Mouse (Mus musculus) bone marrow macrophage, adult 2 months (primary cell): ENCODE data around the gene Hnf4a. TPM values are rescaled to one million over a fixed set of nuclear protein-coding genes. Genes with fewer than 3 reads are reported as not detected.
A peak's percentile ranks its signal among the peaks of the same experiment; 100 is the strongest.

Experiments
- H3K27ac ChIP-seq: 2 replicates; pipeline ENCODE4 v1.5.1; 2012; ENCODE audit warnings: low read depth, low read length; ENCODE audit not compliant: insufficient read depth
- H3K4me1 ChIP-seq: 2 replicates; pipeline ENCODE4 v1.6.1; 2012; ENCODE audit warnings: low read length; ENCODE audit not compliant: control insufficient read depth, insufficient read depth
- H3K4me3 ChIP-seq: 2 replicates; pipeline ENCODE4 v1.5.1; 2012; ENCODE audit warnings: mild to moderate bottlenecking, low read length, moderate library complexity; ENCODE audit not compliant: insufficient read depth
- CTCF ChIP-seq: IDR thresholded peaks from 2 replicates; pipeline ENCODE4 v1.5.1; 2012; ENCODE audit warnings: low read depth, mild to moderate bottlenecking, low read length, moderate library complexity
- POLR2A ChIP-seq: IDR thresholded peaks from 2 replicates; pipeline ENCODE4 v1.6.1; 2012; ENCODE audit warnings: mild to moderate bottlenecking, low read depth, low read length, borderline replicate concordance
- polyA plus RNA-seq: library from polyadenylated mRNA; stranded (reverse); fragments of >200 nt; gene quantifications from 2 replicates; pipeline ENCODE4 v1.2.4, GENCODE M21; 2012; ENCODE audit not compliant: missing spikeins, insufficient read depth, insufficient read length

Hnf4a gene
- polyA plus RNA-seq, 1 experiment = not detected

- TF ChIP-seq POLR2A (no peak), CTCF (no peak)
- no peak overlapping the region for H3K4me3 ChIP-seq
- H3K27ac ChIP-seq = peak overlapping the region; percentile 80
- H3K4me1 ChIP-seq = peaks cover 64% of the 10 kb centered on the region
Observed at GRCm38 (mm10) chr2:163587506-163587905, 80.9 kb downstream of the Hnf4a start.

- TF ChIP-seq CTCF = no peak
- no peak for TF ChIP-seq POLR2A
- peaks cover 57% of the 10 kb centered on the region for H3K4me1 ChIP-seq
- peak overlapping the region; percentile 80 for H3K27ac ChIP-seq
Observed at GRCm38 (mm10) chr2:163590211-163590610, 83.6 kb downstream of the Hnf4a start.

GRCm38 (mm10) chr2:163590996-163591395 lies 84.4 kb downstream of the Hnf4a start:
- Histone ChIP-seq H3K4me3 (no peak overlapping the region), H3K4me1 (peaks cover 63% of the 10 kb centered on the region), H3K27ac (peak overlapping the region; percentile 80)
- TF ChIP-seq CTCF (no peak), POLR2A (no peak)

More at GRCm38 (mm10) chr2:163590211-163590610, 83.6 kb downstream of the Hnf4a start:
- H3K4me3 ChIP-seq = 0 out of 2 replicates have a peak overlapping the region, but pooled peaks have one; percentile 11

GRCm38 (mm10) chr2:163592084-163592483 lies 85.5 kb downstream of the Hnf4a start:
- Histone ChIP-seq H3K27ac (no peak overlapping the region), H3K4me1 (peaks cover 63% of the 10 kb centered on the region), H3K4me3 (no peak overlapping the region)
- TF ChIP-seq POLR2A = no peak
- peak; percentile 47 for TF ChIP-seq CTCF

- TF ChIP-seq CTCF = no peak
- no peak for TF ChIP-seq POLR2A
- Histone ChIP-seq H3K27ac (no peak overlapping the region), H3K4me1 (peaks cover 48% of the 10 kb centered on the region), H3K4me3 (no peak overlapping the region)
Observed at GRCm38 (mm10) chr2:163593636-163594282, 87.2 kb downstream of the Hnf4a start.

- H3K4me1 ChIP-seq = peaks cover 35% of the 10 kb centered on the region
- no peak overlapping the region for H3K27ac ChIP-seq
- no peak overlapping the region for H3K4me3 ChIP-seq
- TF ChIP-seq POLR2A (no peak), CTCF (no peak)
Observed at GRCm38 (mm10) chr2:163595119-163595518, 88.5 kb downstream of the Hnf4a start.

- Histone ChIP-seq H3K27ac (no peak overlapping the region), H3K4me3 (no peak overlapping the region), H3K4me1 (peaks cover 26% of the 10 kb centered on the region)
- TF ChIP-seq POLR2A (no peak), CTCF (no peak)
Observed at GRCm38 (mm10) chr2:163596057-163596872, 89.7 kb downstream of the Hnf4a start.

- Histone ChIP-seq H3K4me1 (peaks cover 27% of the 10 kb centered on the region), H3K27ac (no peak overlapping the region), H3K4me3 (no peak overlapping the region)
- TF ChIP-seq POLR2A (no peak), CTCF (no peak)
Observed at GRCm38 (mm10) chr2:163596873-163597155, 90.2 kb downstream of the Hnf4a start.

- Histone ChIP-seq H3K4me1 (peaks cover 27% of the 10 kb centered on the region), H3K27ac (no peak overlapping the region), H3K4me3 (no peak overlapping the region)
- TF ChIP-seq CTCF = peak; percentile 50; the same call in 1 of the 2 replicates
- no peak for TF ChIP-seq POLR2A
Observed at GRCm38 (mm10) chr2:163597661-163598060, 91.1 kb downstream of the Hnf4a start.

GRCm38 (mm10) chr2:163599226-163599625 lies 92.6 kb downstream of the Hnf4a start:
- no peak overlapping the region for H3K27ac ChIP-seq
- TF ChIP-seq POLR2A (no peak), CTCF (peak; percentile 38; the same call in 1 of the 2 replicates)
- H3K4me1 ChIP-seq = peaks cover 20% of the 10 kb centered on the region
- no peak overlapping the region for H3K4me3 ChIP-seq

- peaks cover 13% of the 10 kb centered on the region for H3K4me1 ChIP-seq
- TF ChIP-seq POLR2A (no peak), CTCF (no peak)
- H3K27ac ChIP-seq = no peak overlapping the region
- H3K4me3 ChIP-seq = no peak overlapping the region
Observed at GRCm38 (mm10) chr2:163601066-163601465, 94.5 kb downstream of the Hnf4a start.
